ENCODE assay signal across 33 mouse cellular contexts in genomic region chr7:111313921-111314320, GRCm38 (mm10).
"Had no signal": no experiment of that assay in that cellular context is flagged by ENCODE, and none has a peak within 500 bp of the region (broad histone marks: within the 10 kb centered on the region; RNA-seq: fewer than 3 reads in every experiment).

No protein-coding gene starts in this region.

- H3K9me3 ChIP-seq: heart, embryonic 15.5 days; hindbrain, embryonic 10.5 days; hindbrain, embryonic 12.5 days; hindbrain, embryonic 13.5 days; hindbrain, embryonic 15.5 days; kidney, embryonic 15.5 days had no signal

- H3K4me2 ChIP-seq: heart, embryonic 12.5 days; heart, embryonic 13.5 days; heart, embryonic 15.5 days; hindbrain, embryonic 12.5 days; hindbrain, embryonic 13.5 days; hindbrain, embryonic 14.5 days; hindbrain, embryonic 15.5 days; intestine, embryonic 15.5 days; kidney, embryonic 15.5 days had no signal

- H3K9ac ChIP-seq: heart, embryonic 12.5 days; heart, embryonic 13.5 days; heart, embryonic 15.5 days; hindbrain, embryonic 12.5 days; hindbrain, embryonic 13.5 days; hindbrain, embryonic 14.5 days; hindbrain, embryonic 15.5 days; intestine, embryonic 15.5 days; kidney, embryonic 15.5 days had no signal

- H3K36me3 ChIP-seq: heart, embryonic 12.5 days; heart, embryonic 13.5 days; heart, embryonic 15.5 days; hindbrain, embryonic 10.5 days; hindbrain, embryonic 12.5 days; hindbrain, embryonic 13.5 days; hindbrain, embryonic 15.5 days; intestine, embryonic 15.5 days; kidney, embryonic 15.5 days had no signal

- DNase-seq: heart, postnatal 10 days; heart, postnatal 14 days; heart, postnatal 36 days; kidney, adult 11 months; kidney, adult 18-20 months; kidney, adult 2 months; kidney, adult 8-10 months; kidney, adult 9 months; kidney, postnatal 10 days; kidney, postnatal 14 days; kidney, postnatal 25 days; kidney, postnatal 36 days; kidney, postnatal 4 days; layer of hippocampus, adult 9-11 months; layer of hippocampus, postnatal 36 days had no signal

- H3K4me1 ChIP-seq: heart, embryonic 12.5 days; heart, embryonic 13.5 days; heart, embryonic 15.5 days; hindbrain, embryonic 10.5 days; hindbrain, embryonic 12.5 days; hindbrain, embryonic 15.5 days; intestine, embryonic 15.5 days; kidney, embryonic 15.5 days had no signal

- H3K27ac ChIP-seq: heart, embryonic 13.5 days; heart, embryonic 15.5 days; hindbrain, embryonic 10.5 days; hindbrain, embryonic 12.5 days; hindbrain, embryonic 13.5 days; hindbrain, embryonic 14.5 days; hindbrain, embryonic 15.5 days; hindbrain, postnatal 0 days; intestine, embryonic 15.5 days; kidney, embryonic 15.5 days; kidney, postnatal 0 days; layer of hippocampus, adult 2 months; left cerebral cortex, adult 2 months had no signal

- ATAC-seq: hindbrain, embryonic 16.5 days; hindbrain, postnatal 0 days; inflammation-experienced regulatory T-cells, adult 6 months; intestine, embryonic 15.5 days; intestine, embryonic 16.5 days; intestine, postnatal 0 days had no signal

- H3K4me3 ChIP-seq: heart, embryonic 12.5 days; heart, embryonic 13.5 days; heart, embryonic 15.5 days; hindbrain, embryonic 10.5 days; hindbrain, embryonic 12.5 days; hindbrain, embryonic 13.5 days; hindbrain, embryonic 15.5 days; intestine, embryonic 15.5 days; kidney, embryonic 15.5 days; layer of hippocampus, adult 2 months; left cerebral cortex, adult 2 months had no signal

- H3K27me3 ChIP-seq: heart, embryonic 12.5 days; heart, embryonic 13.5 days; heart, embryonic 15.5 days; hindbrain, embryonic 12.5 days; hindbrain, embryonic 13.5 days; hindbrain, embryonic 15.5 days; intestine, embryonic 15.5 days; kidney, embryonic 15.5 days had no signal
